Mouse (Mus musculus) limb, embryonic 14.5 days (tissue): ENCODE data around the gene Stx6. TPM values are rescaled to one million over a fixed set of nuclear protein-coding genes. Genes with fewer than 3 reads are reported as not detected.

Source experiments
- ATAC-seq: fragments of 200-750 bp; cut with Nextera tagmentation; 2 replicates; pipeline ENCODE4 v1.8.0; 2017; ENCODE audit warnings: low read depth, moderate number of reproducible peaks, moderate TSS enrichment; ENCODE audit not compliant: low FRiP score
- DNase-seq: peaks from one replicate; pipeline ENCODE4 v3.0.0-alpha.2; 2015; ENCODE audit warnings: low spot score
- H3K27ac ChIP-seq: fragments of 300-500 bp; sonication (generic); replicated peaks from 2 replicates; pipeline ENCODE4 v1.5.1; 2014; ENCODE audit warnings: low read depth, mild to moderate bottlenecking, low read length, moderate library complexity, mixed read lengths
- H3K27me3 ChIP-seq: fragments of 300-500 bp; sonication (generic); 2 replicates; pipeline ENCODE4 v1.6.1; 2014; ENCODE audit warnings: low read length, mixed read lengths; ENCODE audit not compliant: control insufficient read depth, insufficient read depth
- H3K36me3 ChIP-seq: fragments of 300-500 bp; sonication (generic); 2 replicates; pipeline ENCODE4 v1.6.1; 2014; ENCODE audit warnings: mild to moderate bottlenecking, low read length, moderate library complexity, mixed read lengths; ENCODE audit not compliant: control insufficient read depth, insufficient read depth
- H3K4me1 ChIP-seq: fragments of 300-500 bp; sonication (generic); 2 replicates; pipeline ENCODE4 v1.6.1; 2014; ENCODE audit warnings: antibody characterized with exemption, low read length, mixed read lengths; ENCODE audit not compliant: control insufficient read depth, insufficient read depth
- H3K4me2 ChIP-seq: fragments of 300-500 bp; sonication (generic); replicated peaks from 2 replicates; pipeline ENCODE4 v1.6.1; 2014; ENCODE audit warnings: low read depth, mild to moderate bottlenecking, low read length, moderate library complexity; ENCODE audit not compliant: severe bottlenecking
- H3K4me3 ChIP-seq: fragments of 300-500 bp; sonication (generic); replicated peaks from 2 replicates; pipeline ENCODE4 v1.5.1; 2014; ENCODE audit warnings: low read length
- H3K9ac ChIP-seq: fragments of 300-500 bp; sonication (generic); 2 replicates; pipeline ENCODE4 v1.6.1; 2014; ENCODE audit warnings: mild to moderate bottlenecking, low read depth, low read length, moderate library complexity; ENCODE audit not compliant: severe bottlenecking
- H3K9me3 ChIP-seq: fragments of 300-500 bp; sonication (generic); 2 replicates; pipeline ENCODE4 v1.6.1; 2016; ENCODE audit warnings: low read length; ENCODE audit not compliant: control insufficient read depth
- POLR2A ChIP-seq: fragments of 200-500 bp; IDR thresholded peaks from 2 replicates; pipeline ENCODE4 v1.8.0; 2012; ENCODE audit warnings: inconsistent platforms, mild to moderate bottlenecking, moderate library complexity, borderline replicate concordance; ENCODE audit not compliant: insufficient read depth, insufficient read length; ENCODE audit errors: extremely low read depth
- WGBS: fragments of 180-500 bp; shearing (Covaris S2); extraction: QIAGEN DNeasy Blood & Tissue Kit; methylation state at CpG from one replicate; pipeline ENCODE4 v1.1.7; 2014; 5-methylcytosine and 5-hydroxymethylcytosine counted together
- polyA plus RNA-seq, 2 experiments: library from polyadenylated mRNA; depleted of rRNA in 1 of 2; stranded (reverse) in 1 of 2; unstranded in 1 of 2; fragments of >200 nt; fragmentation: Nextera tagmentation in 1 of 2; extraction: Ambion mirVana in 1 of 2; gene quantifications; 2 replicates each; pipeline versions ENCODE4 v1.2.1 to v1.2.3; 2012 to 2014

The Stx6 gene
- polyA plus RNA-seq (2012; rRNA removed) (80.1 and 85.2 TPM in 2 replicates), polyA plus RNA-seq (2014; fragmentation: Nextera tagmentation; extraction: Ambion mirVana) (89.9 and 111 TPM in 2 replicates)

DNA sequence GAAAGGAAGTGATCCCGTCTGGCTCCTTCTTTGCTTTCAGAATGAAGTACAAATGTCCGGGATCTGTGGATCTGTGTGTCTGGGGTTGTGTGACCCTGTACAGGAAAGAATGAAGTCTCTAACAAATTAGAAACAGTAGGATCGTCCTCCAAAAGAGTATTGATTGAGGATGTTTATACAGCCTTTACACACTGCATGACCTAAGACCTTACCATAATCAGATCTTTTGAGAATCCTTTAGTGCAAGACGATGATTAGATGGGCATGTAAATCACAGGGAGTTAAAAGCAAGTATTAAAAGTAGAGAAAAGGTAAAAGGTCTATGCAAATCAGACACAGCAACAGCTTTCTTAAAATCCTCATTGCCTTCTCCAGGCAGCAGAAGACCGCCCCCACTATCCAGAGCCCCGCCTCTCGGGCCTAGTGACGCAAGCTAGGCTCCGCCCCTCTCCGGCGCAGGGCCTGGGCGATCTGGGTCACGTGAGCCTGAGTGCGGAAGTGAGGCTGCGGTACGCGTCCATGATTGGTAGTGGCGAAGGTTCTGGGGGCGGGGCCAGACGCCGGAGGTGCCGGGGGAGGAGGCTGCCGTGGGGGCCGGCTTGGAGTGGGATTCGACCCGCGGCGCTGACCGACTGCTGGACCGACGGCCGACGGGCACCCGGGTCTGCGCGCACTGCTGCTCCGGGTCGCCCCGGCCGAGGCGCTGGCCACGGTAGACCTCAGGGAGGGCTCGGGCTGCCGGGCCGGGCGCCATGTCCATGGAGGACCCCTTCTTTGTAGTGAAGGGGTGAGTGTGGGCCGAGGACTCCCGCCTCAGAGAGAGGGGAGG lies at the start of gene Stx6:
Stx6 (plus strand) TSS at position 575 of the 829 bp plus-strand sequence.
- no peaks in the 10 kb centered on the region for H3K9me3 ChIP-seq
- H3K27me3 ChIP-seq = no peaks in the 10 kb centered on the region
- peak within 1 kb of the TSS; percentile 73 for H3K4me2 ChIP-seq
- peak within 1 kb of the TSS; percentile 95 for H3K4me3 ChIP-seq
- 2% methylated on average over 36 of the region's 48 CpGs for WGBS
- no peaks in the 10 kb centered on the region for H3K36me3 ChIP-seq
- H3K27ac ChIP-seq = peak within 1 kb of the TSS; percentile 83
- H3K9ac ChIP-seq = peak within 1 kb of the TSS; percentile 87
- no peaks in the 10 kb centered on the region for H3K4me1 ChIP-seq
- 0 out of 2 replicates have a peak, but pooled peaks have one; percentile 16 for TF ChIP-seq POLR2A
- DNase-seq = peak; percentile 97
- ATAC-seq = peak; percentile 100

- DNase-seq = no peak
- Histone ChIP-seq H3K27me3 (no peaks in the 10 kb centered on the region), H3K9me3 (no peaks in the 10 kb centered on the region), H3K4me3 (no peak overlapping the region), H3K36me3 (no peaks in the 10 kb centered on the region), H3K4me1 (peaks cover 11% of the 10 kb centered on the region), H3K9ac (no peak overlapping the region), H3K27ac (no peak overlapping the region; the same call in 1 of the 2 replicates), H3K4me2 (peak overlapping the region; percentile 20)
- no peak for ATAC-seq
- whole genome bisulfite sequencing = 17% methylated on average over 18 of the region's 18 CpGs
- no peak for TF ChIP-seq POLR2A
Measured at GRCm38 (mm10) chr1:155109387-155110350, 48.8 kb upstream of the Stx6 start.

- Histone ChIP-seq H3K4me2 (no peak overlapping the region), H3K27ac (no peak overlapping the region), H3K4me3 (no peak overlapping the region), H3K27me3 (no peaks in the 10 kb centered on the region), H3K36me3 (no peaks in the 10 kb centered on the region), H3K4me1 (peaks cover 11% of the 10 kb centered on the region), H3K9ac (no peak overlapping the region), H3K9me3 (no peaks in the 10 kb centered on the region)
- ATAC-seq (no peak), DNase-seq (no peak)
- 33% methylated on average over 6 of the region's 6 CpGs for WGBS
- no peak for TF ChIP-seq POLR2A
Measured at GRCm38 (mm10) chr1:155111491-155111890, 47.0 kb upstream of the Stx6 start.

DNA sequence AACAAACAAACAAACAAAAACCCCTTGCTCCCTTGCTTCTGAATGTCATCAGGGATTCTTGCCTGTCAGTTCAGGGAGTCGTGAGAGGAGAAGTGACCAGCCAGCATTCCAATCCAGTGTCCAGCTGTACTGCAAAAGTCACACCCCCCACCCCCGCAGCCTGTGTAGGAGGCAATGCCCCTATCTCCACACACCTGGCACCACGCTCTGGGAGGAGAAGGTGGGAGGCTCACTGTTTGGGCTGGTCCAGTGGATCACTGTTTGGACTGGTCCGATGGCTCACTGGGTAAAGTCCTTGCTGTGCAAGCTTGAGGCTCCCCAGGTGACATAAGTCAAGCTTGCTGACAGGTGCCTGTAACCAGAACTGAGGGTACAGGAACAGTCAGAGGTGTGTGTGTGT lies 46.4 kb upstream of the Stx6 start:
- Histone ChIP-seq H3K9me3 (no peaks in the 10 kb centered on the region), H3K27ac (no peak overlapping the region), H3K4me3 (no peak overlapping the region), H3K27me3 (no peaks in the 10 kb centered on the region), H3K36me3 (no peaks in the 10 kb centered on the region), H3K4me1 (peaks cover 11% of the 10 kb centered on the region), H3K4me2 (no peak overlapping the region), H3K9ac (no peak overlapping the region)
- TF ChIP-seq POLR2A = no peak
- ATAC-seq (no peak), DNase-seq (no peak)
- WGBS = 40% methylated on average over 4 of the region's 4 CpGs

GRCm38 (mm10) chr1:155112875-155113274 lies 45.6 kb upstream of the Stx6 start:
- WGBS = 79% methylated on average over 1 of the region's 1 CpGs
- no peak for TF ChIP-seq POLR2A
- Histone ChIP-seq H3K27ac (no peak overlapping the region), H3K9ac (no peak overlapping the region), H3K9me3 (no peaks in the 10 kb centered on the region), H3K36me3 (no peaks in the 10 kb centered on the region), H3K4me2 (no peak overlapping the region), H3K4me1 (peaks cover 11% of the 10 kb centered on the region), H3K4me3 (no peak overlapping the region), H3K27me3 (no peaks in the 10 kb centered on the region)
- no peak for ATAC-seq
- DNase-seq = no peak
